Mouse (Mus musculus) forebrain, embryonic 15.5 days (tissue): ENCODE results near the gene Abl2. TPM values are rescaled to one million over a fixed set of nuclear protein-coding genes. Genes with fewer than 3 reads are reported as not detected.

Experiments
- ATAC-seq: fragments of 200-750 bp; cut with Nextera tagmentation; replicated peaks from 2 replicates; pipeline ENCODE4 v1.8.0; 2017; ENCODE audit warnings: mild to moderate bottlenecking, moderate TSS enrichment, moderate library complexity
- H3K27ac ChIP-seq: fragments of 300-500 bp; sonication (generic); replicated peaks from 2 replicates; pipeline ENCODE4 v1.5.1; 2015; ENCODE audit warnings: mild to moderate bottlenecking, inconsistent platforms
- H3K27me3 ChIP-seq: fragments of 300-500 bp; sonication (generic); 2 replicates; pipeline ENCODE4 v1.6.1; 2015; ENCODE audit warnings: inconsistent platforms
- H3K36me3 ChIP-seq: fragments of 300-500 bp; sonication (generic); 2 replicates; pipeline ENCODE4 v1.6.1; 2015; ENCODE audit warnings: mild to moderate bottlenecking, inconsistent platforms
- H3K4me1 ChIP-seq: fragments of 300-500 bp; sonication (generic); 2 replicates; pipeline ENCODE4 v1.6.1; 2015; ENCODE audit warnings: inconsistent platforms
- H3K4me2 ChIP-seq: fragments of 300-500 bp; sonication (generic); replicated peaks from 2 replicates; pipeline ENCODE4 v1.6.1; 2015; ENCODE audit warnings: mild to moderate bottlenecking, inconsistent platforms
- H3K4me3 ChIP-seq: fragments of 300-500 bp; sonication (generic); 2 replicates; pipeline ENCODE4 v1.5.1; 2015; ENCODE audit warnings: mild to moderate bottlenecking, inconsistent platforms
- H3K9ac ChIP-seq: fragments of 300-500 bp; sonication (generic); replicated peaks from 2 replicates; pipeline ENCODE4 v1.6.1; 2015; ENCODE audit warnings: mild to moderate bottlenecking, inconsistent platforms
- H3K9me3 ChIP-seq: fragments of 300-500 bp; sonication (generic); 2 replicates; pipeline ENCODE4 v1.6.1; 2016; ENCODE audit warnings: inconsistent platforms
- WGBS: fragments of 180-500 bp; shearing (Covaris S2); methylation state at CpG from one replicate; pipeline ENCODE4 v1.1.7; 2015; ENCODE audit warnings: mixed read lengths; 5-methylcytosine and 5-hydroxymethylcytosine counted together
- polyA plus RNA-seq: library from polyadenylated mRNA; unstranded; fragments of >200 nt; fragmentation: Nextera tagmentation; extraction: Ambion mirVana; gene quantifications from 2 replicates; pipeline ENCODE4 v1.2.1, GENCODE M21; 2015

Abl2 gene
- polyA plus RNA-seq, 1 experiment from 2014 or later, result 6.5 TPM

DNA sequence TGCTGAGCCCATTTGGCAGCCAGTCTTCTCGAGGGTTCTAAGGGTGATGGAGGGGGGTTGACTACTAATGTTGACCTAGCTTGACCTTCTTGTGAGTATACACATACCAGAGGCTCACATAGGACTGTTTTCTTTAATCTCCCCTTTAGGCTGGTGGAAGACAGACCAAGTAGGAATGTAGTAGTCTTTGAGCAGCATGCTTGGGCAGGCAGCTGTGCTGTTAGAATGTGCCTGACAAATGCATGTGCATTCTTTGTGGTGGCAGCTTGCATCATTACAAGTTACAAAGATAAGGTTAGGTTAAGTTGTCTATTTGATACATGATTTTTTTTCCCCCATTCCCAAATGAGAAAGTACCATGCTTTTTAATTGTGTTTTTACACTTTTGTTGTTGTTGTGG is 31.8 kb downstream of the Abl2 start:
- H3K9ac ChIP-seq, result no peak overlapping the region
- H3K36me3 ChIP-seq, result no peaks in the 10 kb centered on the region
- WGBS, result 42% methylated on average over 1 of the region's 1 CpGs
- no peak overlapping the region for H3K4me2 ChIP-seq
- no peaks in the 10 kb centered on the region for H3K27me3 ChIP-seq
- no peaks in the 10 kb centered on the region for H3K4me1 ChIP-seq
- no peak for ATAC-seq
- H3K4me3 ChIP-seq, result no peak overlapping the region
- H3K9me3 ChIP-seq, result no peaks in the 10 kb centered on the region
- H3K27ac ChIP-seq, result no peak overlapping the region

DNA sequence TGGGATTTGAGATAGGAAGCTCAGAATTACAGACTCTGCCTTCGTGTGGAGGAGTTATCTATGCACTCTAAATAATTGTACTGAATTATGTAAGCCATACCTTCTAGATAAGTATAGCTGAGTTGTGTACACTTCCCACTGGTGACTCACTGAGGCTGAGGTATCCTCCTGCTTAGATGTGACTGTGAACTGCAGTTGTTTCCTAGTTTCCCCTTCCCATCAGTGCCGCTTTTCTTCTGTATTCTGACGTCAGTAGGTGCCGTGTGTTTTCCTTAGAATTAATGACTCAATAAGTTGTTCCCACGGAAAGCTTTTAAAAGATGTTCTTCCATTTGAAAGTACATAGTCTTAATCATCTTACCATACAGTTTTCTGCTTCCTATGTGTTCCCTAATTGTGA is 34.7 kb downstream of the Abl2 start:
- H3K4me3 ChIP-seq, result no peak overlapping the region
- no peak overlapping the region for H3K27ac ChIP-seq
- no peak overlapping the region for H3K4me2 ChIP-seq
- no peaks in the 10 kb centered on the region for H3K4me1 ChIP-seq
- H3K27me3 ChIP-seq, result no peaks in the 10 kb centered on the region
- H3K9ac ChIP-seq, result no peak overlapping the region
- no peak for ATAC-seq
- WGBS, result 86% methylated on average over 5 of the region's 5 CpGs
- H3K9me3 ChIP-seq, result no peaks in the 10 kb centered on the region
- no peaks in the 10 kb centered on the region for H3K36me3 ChIP-seq

GRCm38 (mm10) chr1:156597089-156597488 is 38.5 kb downstream of the Abl2 start:
- no peak for ATAC-seq
- H3K4me3 ChIP-seq, result no peak overlapping the region
- H3K9me3 ChIP-seq, result no peaks in the 10 kb centered on the region
- no peak overlapping the region for H3K4me2 ChIP-seq
- no peaks in the 10 kb centered on the region for H3K36me3 ChIP-seq
- H3K4me1 ChIP-seq, result no peaks in the 10 kb centered on the region
- H3K9ac ChIP-seq, result no peak overlapping the region
- WGBS, result 87% methylated on average over 4 of the region's 4 CpGs
- H3K27ac ChIP-seq, result no peak overlapping the region
- H3K27me3 ChIP-seq, result no peaks in the 10 kb centered on the region

DNA sequence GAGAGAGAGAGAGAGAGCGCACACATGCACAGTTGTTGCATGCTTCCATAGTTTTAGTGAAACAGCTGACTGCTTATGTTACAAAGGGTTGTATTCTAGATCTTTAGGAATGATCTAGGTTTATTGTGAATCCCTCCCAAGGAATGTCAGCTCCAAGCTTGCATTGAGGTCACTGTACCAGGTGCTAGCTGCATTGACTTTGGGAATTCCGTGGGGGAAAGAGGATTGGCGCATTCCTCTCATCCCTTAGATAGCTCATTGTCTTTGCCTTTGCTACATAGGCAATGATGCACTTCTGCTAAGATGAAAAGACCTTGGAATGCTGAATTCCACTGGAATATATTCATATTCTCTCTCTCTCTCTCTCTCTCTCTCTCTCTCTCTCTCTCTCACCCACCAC is 44.0 kb downstream of the Abl2 start:
- H3K27ac ChIP-seq, result no peak overlapping the region
- H3K36me3 ChIP-seq, result no peaks in the 10 kb centered on the region
- no peak overlapping the region for H3K9ac ChIP-seq
- H3K4me3 ChIP-seq, result no peak overlapping the region
- no peak for ATAC-seq
- no peaks in the 10 kb centered on the region for H3K9me3 ChIP-seq
- H3K27me3 ChIP-seq, result no peaks in the 10 kb centered on the region
- no peaks in the 10 kb centered on the region for H3K4me1 ChIP-seq
- 88% methylated on average over 3 of the region's 3 CpGs for WGBS
- no peak overlapping the region for H3K4me2 ChIP-seq

DNA sequence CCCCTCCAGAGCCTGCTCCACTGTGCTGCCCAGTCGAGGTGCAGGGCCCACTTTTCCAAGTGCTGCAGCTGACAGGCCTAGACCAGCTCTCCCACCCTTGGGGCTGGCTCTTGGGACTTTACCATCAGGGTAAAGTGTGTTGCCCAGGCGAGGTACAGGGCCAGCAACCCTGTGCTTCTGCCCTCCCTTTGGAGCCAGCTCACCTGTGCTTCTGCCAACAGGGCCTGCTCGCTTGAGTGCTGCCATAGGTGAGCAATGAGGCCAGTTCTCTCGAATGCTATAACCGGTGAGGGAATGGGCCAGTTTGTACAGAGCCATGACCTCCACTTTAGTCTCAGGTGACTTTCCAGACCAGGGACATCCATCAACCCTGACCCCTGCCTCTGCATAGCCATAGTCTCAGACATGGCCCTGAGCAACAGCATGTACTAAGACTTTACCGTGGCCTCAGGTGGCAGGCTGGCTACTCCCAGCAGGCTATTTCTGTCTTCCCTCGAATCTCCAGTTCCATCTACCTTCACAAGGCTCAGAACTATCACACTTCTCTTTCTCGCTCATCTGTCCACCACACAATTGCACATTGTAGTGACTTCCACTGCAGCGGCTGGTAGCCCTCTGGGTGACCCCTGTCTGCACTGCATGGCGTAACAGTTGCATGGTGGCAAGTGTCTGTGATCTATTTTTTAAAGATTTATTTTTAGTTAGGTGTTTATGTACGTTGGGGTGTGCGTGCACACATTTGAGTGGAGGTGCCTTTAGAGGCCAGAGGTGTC is 46.7 kb downstream of the Abl2 start:
- Histone ChIP-seq H3K4me1 (no peaks in the 10 kb centered on the region), H3K36me3 (no peaks in the 10 kb centered on the region), H3K4me3 (no peak overlapping the region), H3K27ac (no peak overlapping the region), H3K9me3 (no peaks in the 10 kb centered on the region), H3K9ac (no peak overlapping the region), H3K4me2 (no peak overlapping the region), H3K27me3 (no peaks in the 10 kb centered on the region)
- WGBS, result 82% methylated on average over 12 of the region's 12 CpGs
- ATAC-seq, result 0 out of 2 replicates have a peak, but pooled peaks have one; percentile 19

DNA sequence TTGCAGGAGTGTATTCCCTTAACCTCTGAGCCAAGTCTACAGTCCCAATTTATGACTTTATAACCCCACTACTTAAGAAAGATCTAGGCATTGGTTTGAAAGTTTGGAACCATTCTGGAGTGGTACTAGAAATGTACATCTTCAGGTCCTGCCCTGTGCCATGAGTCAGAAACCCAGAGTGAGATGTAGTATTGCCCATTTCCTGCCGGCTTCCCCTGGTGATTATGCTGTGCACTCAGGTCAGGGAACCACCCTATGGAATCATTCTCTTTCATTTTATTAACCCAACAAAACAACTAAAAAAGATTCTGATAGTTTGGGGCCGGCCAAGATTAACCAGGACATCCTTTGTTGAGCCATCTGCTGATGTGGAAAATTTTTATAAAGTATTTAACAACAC is 47.4 kb downstream of the Abl2 start:
- H3K9me3 ChIP-seq, result no peaks in the 10 kb centered on the region
- no peaks in the 10 kb centered on the region for H3K36me3 ChIP-seq
- no peak for ATAC-seq
- 90% methylated on average over 2 of the region's 2 CpGs for WGBS
- H3K27ac ChIP-seq, result no peak overlapping the region
- H3K27me3 ChIP-seq, result no peaks in the 10 kb centered on the region
- H3K4me3 ChIP-seq, result no peak overlapping the region
- H3K9ac ChIP-seq, result no peak overlapping the region
- H3K4me1 ChIP-seq, result no peaks in the 10 kb centered on the region
- no peak overlapping the region for H3K4me2 ChIP-seq

- no peak overlapping the region for H3K27ac ChIP-seq
- H3K4me2 ChIP-seq, result no peak overlapping the region
- no peak overlapping the region for H3K4me3 ChIP-seq
- no peaks in the 10 kb centered on the region for H3K9me3 ChIP-seq
- ATAC-seq, result no peak
- no peak overlapping the region for H3K9ac ChIP-seq
- H3K36me3 ChIP-seq, result no peaks in the 10 kb centered on the region
- WGBS, result 86% methylated on average over 2 of the region's 2 CpGs
- H3K4me1 ChIP-seq, result peaks cover 1% of the 10 kb centered on the region
- H3K27me3 ChIP-seq, result no peaks in the 10 kb centered on the region
Observed at GRCm38 (mm10) chr1:156608496-156608895, 49.9 kb downstream of the Abl2 start.

- H3K9me3 ChIP-seq, result no peaks in the 10 kb centered on the region
- H3K36me3 ChIP-seq, result no peaks in the 10 kb centered on the region
- H3K27me3 ChIP-seq, result no peaks in the 10 kb centered on the region
- no peak overlapping the region for H3K9ac ChIP-seq
- no peak overlapping the region for H3K4me2 ChIP-seq
- no peak overlapping the region for H3K27ac ChIP-seq
- no peak for ATAC-seq
- H3K4me3 ChIP-seq, result no peak overlapping the region
- H3K4me1 ChIP-seq, result peaks cover 14% of the 10 kb centered on the region
- WGBS, result 92% methylated on average over 1 of the region's 1 CpGs
Observed at GRCm38 (mm10) chr1:156610257-156610656, 51.7 kb downstream of the Abl2 start.

DNA sequence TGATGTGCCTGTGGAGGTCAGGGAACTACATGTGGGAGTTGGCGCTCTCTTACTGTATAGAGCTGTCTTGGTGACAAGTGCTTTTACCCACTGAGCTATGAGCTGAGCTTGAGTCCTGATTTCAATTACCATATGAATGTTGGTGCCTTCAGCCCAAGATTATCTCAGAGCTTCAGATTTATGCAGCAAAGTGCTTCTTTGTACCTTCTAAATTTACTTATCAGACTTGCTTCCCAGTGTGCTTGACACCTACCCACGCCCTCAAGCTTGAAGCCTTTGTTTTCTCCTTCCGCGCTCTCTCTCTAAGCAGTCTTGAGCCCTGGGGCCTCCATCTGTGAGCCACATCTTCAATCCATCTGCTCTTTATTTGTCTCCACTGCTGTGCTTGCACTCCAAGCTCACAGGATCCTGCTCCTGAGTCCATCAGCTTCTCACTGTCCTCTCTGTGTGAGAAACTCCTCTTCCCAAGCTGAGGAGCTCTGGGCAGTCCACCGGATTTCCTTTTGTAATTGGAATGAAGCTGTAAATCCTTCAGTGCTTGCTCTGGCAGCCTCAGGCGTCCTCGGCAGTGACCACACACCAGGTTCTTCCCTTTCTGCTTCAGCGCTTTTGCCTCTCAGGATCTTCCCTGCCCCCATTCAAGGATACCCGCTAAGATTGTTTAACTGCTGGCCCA is 55.4 kb downstream of the Abl2 start:
- no peaks in the 10 kb centered on the region for H3K9me3 ChIP-seq
- H3K27ac ChIP-seq, result peak overlapping the region; percentile 88
- H3K27me3 ChIP-seq, result no peaks in the 10 kb centered on the region
- 5% methylated on average over 9 of the region's 9 CpGs for WGBS
- no peak overlapping the region; the same call in 1 of the 2 replicates for H3K9ac ChIP-seq
- H3K4me2 ChIP-seq, result peak overlapping the region; percentile 20; the same call in 1 of the 2 replicates
- H3K4me1 ChIP-seq, result peaks cover 32% of the 10 kb centered on the region
- no peak overlapping the region for H3K4me3 ChIP-seq
- H3K36me3 ChIP-seq, result no peaks in the 10 kb centered on the region
- ATAC-seq, result peak; percentile 63

- H3K4me3 ChIP-seq, result no peak overlapping the region
- no peaks in the 10 kb centered on the region for H3K36me3 ChIP-seq
- no peak for ATAC-seq
- H3K27me3 ChIP-seq, result no peaks in the 10 kb centered on the region
- no peak overlapping the region for H3K9ac ChIP-seq
- no peaks in the 10 kb centered on the region for H3K9me3 ChIP-seq
- H3K27ac ChIP-seq, result no peak overlapping the region
- 81% methylated on average over 1 of the region's 1 CpGs for WGBS
- no peak overlapping the region for H3K4me2 ChIP-seq
- peaks cover 32% of the 10 kb centered on the region for H3K4me1 ChIP-seq
Observed at GRCm38 (mm10) chr1:156614710-156615109, 56.1 kb downstream of the Abl2 start.

GRCm38 (mm10) chr1:156615381-156616133 is 57.0 kb downstream of the Abl2 start:
- no peaks in the 10 kb centered on the region for H3K9me3 ChIP-seq
- no peak overlapping the region for H3K4me3 ChIP-seq
- WGBS, result 28% methylated on average over 13 of the region's 13 CpGs
- ATAC-seq, result no peak; the same call in 1 of the 2 replicates
- H3K27ac ChIP-seq, result no peak overlapping the region; the same call in 1 of the 2 replicates
- H3K27me3 ChIP-seq, result no peaks in the 10 kb centered on the region
- no peak overlapping the region for H3K4me2 ChIP-seq
- no peak overlapping the region for H3K9ac ChIP-seq
- peaks cover 32% of the 10 kb centered on the region for H3K4me1 ChIP-seq
- H3K36me3 ChIP-seq, result no peaks in the 10 kb centered on the region

- Histone ChIP-seq H3K27ac (no peak overlapping the region), H3K4me3 (no peak overlapping the region), H3K9ac (no peak overlapping the region), H3K4me1 (peaks cover 32% of the 10 kb centered on the region), H3K4me2 (no peak overlapping the region), H3K36me3 (no peaks in the 10 kb centered on the region), H3K27me3 (no peaks in the 10 kb centered on the region), H3K9me3 (no peaks in the 10 kb centered on the region)
- WGBS, result 33% methylated on average over 12 of the region's 12 CpGs
- ATAC-seq, result no peak
Observed at GRCm38 (mm10) chr1:156616989-156617598, 58.5 kb downstream of the Abl2 start.
